Mouse (Mus musculus) forebrain, embryonic 11.5 days (tissue): ENCODE measurements around the gene Khnyn. TPM values are rescaled to one million over a fixed set of nuclear protein-coding genes. Genes with fewer than 3 reads are reported as not detected.

Experiments used
- ATAC-seq: fragments of 200-750 bp; cut with Nextera tagmentation; replicated peaks from 2 replicates; pipeline ENCODE4 v1.8.0; 2017; ENCODE audit warnings: moderate TSS enrichment; ENCODE audit not compliant: low FRiP score
- DNase-seq: peaks from one replicate; pipeline ENCODE4 v3.0.0-alpha.2; 2017; ENCODE audit warnings: low spot score
- H3K27ac ChIP-seq: fragments of 300-500 bp; sonication (generic); 2 replicates; pipeline ENCODE4 v1.5.1; 2014; ENCODE audit warnings: low read depth, low read length
- H3K27me3 ChIP-seq: fragments of 300-500 bp; sonication (generic); 2 replicates; pipeline ENCODE4 v1.6.1; 2014; ENCODE audit warnings: mild to moderate bottlenecking, low read length, mixed read lengths; ENCODE audit not compliant: control insufficient read depth, insufficient read depth
- H3K36me3 ChIP-seq: fragments of 300-500 bp; sonication (generic); 2 replicates; pipeline ENCODE4 v1.6.1; 2014; ENCODE audit warnings: mild to moderate bottlenecking, low read length, moderate library complexity, mixed read lengths; ENCODE audit not compliant: control insufficient read depth, insufficient read depth
- H3K4me1 ChIP-seq: fragments of 300-500 bp; sonication (generic); replicated peaks from 2 replicates; pipeline ENCODE4 v1.6.1; 2014; ENCODE audit warnings: low read length, mixed read lengths; ENCODE audit not compliant: control insufficient read depth, insufficient read depth
- H3K4me2 ChIP-seq: fragments of 300-500 bp; sonication (generic); 2 replicates; pipeline ENCODE4 v1.6.1; 2014; ENCODE audit warnings: low read depth, mild to moderate bottlenecking, low read length, moderate library complexity, mixed read lengths; ENCODE audit not compliant: severe bottlenecking
- H3K4me3 ChIP-seq: fragments of 300-500 bp; sonication (generic); 2 replicates; pipeline ENCODE4 v1.5.1; 2014; ENCODE audit warnings: low read depth, low read length
- H3K9ac ChIP-seq: fragments of 300-500 bp; sonication (generic); 2 replicates; pipeline ENCODE4 v1.6.1; 2014; ENCODE audit warnings: low read length
- H3K9me3 ChIP-seq: fragments of 300-500 bp; sonication (generic); 2 replicates; pipeline ENCODE4 v1.6.1; 2016; ENCODE audit warnings: low read length, mixed read lengths; ENCODE audit not compliant: control insufficient read depth
- WGBS: fragments of 180-500 bp; shearing (Covaris S2); extraction: QIAGEN DNeasy Blood & Tissue Kit; methylation state at CpG from one replicate; pipeline ENCODE4 v1.1.7; 2014; 5-methylcytosine and 5-hydroxymethylcytosine counted together
- polyA plus RNA-seq: library from polyadenylated mRNA; unstranded; fragments of >200 nt; fragmentation: Nextera tagmentation; extraction: Ambion mirVana; gene quantifications from 2 replicates; pipeline ENCODE4 v1.2.1, GENCODE M21; 2014

Gene Khnyn
- polyA plus RNA-seq, 1 experiment from 2014 or later: 14.9 TPM

DNA sequence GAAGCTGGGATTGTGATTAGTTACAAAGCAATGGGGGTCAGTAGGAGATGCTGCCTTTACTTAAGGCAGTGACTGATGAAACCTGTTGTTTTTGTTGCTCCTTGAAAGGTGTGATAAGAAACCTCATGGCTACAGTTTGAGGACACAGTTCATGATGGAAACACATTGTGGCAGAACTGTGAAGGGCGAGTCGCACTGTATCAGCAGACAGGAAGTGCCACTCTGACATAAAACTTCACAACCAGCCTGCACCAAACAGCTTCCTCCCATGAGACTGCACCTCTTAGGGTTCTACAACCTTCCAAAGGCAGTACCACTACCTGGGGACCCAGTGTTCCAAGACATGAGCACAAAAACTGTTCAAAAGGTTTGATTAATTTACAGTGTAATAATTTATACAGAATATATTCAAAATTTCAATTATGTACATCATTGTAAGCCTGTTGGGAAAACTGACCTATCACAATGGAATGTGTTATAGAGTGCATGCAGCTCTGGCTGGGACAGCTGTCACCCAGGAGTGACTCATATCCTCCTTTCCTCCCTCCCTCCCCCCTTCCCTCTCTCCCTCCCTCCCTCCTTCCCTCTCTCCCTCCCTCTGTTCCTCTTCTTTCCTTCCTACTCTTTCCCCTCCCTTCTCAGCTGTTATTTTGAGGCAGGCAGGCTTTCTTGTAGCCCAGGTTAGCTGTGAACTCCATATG lies 61.7 kb downstream of the Khnyn start:
- DNase-seq: no peak
- no peak overlapping the region for H3K4me2 ChIP-seq
- 83% methylated on average over 2 of the region's 2 CpGs for WGBS
- H3K4me3 ChIP-seq: no peak overlapping the region
- H3K9me3 ChIP-seq: no peaks in the 10 kb centered on the region
- no peaks in the 10 kb centered on the region for H3K27me3 ChIP-seq
- no peaks in the 10 kb centered on the region for H3K36me3 ChIP-seq
- H3K9ac ChIP-seq: no peak overlapping the region
- H3K4me1 ChIP-seq: no peaks in the 10 kb centered on the region
- no peak overlapping the region for H3K27ac ChIP-seq
- no peak for ATAC-seq

Other genes starting within 250 kb of the Khnyn start
- gene Ipo4, start 249.0 kb upstream of the Khnyn start, polyA plus RNA-seq: 77.2 and 104 TPM in 2 replicates
- 3.4 and 4.0 TPM in 2 replicates for gene Gm49378, start 247.1 kb upstream of the Khnyn start, polyA plus RNA-seq
- 77.1 and 78.4 TPM in 2 replicates for gene Tm9sf1, start 241.1 kb upstream of the Khnyn start, polyA plus RNA-seq
- 0.76 and 0.99 TPM in 2 replicates for gene Tssk4, start 234.8 kb upstream of the Khnyn start, polyA plus RNA-seq
- gene Mdp1, start 224.4 kb upstream of the Khnyn start, polyA plus RNA-seq: 61.9 and 62.3 TPM in 2 replicates
- 59.7 and 62.5 TPM in 2 replicates for gene Gmpr2, start 213.0 kb upstream of the Khnyn start, polyA plus RNA-seq
- gene Nedd8, start 212.8 kb upstream of the Khnyn start, polyA plus RNA-seq: 583 and 616 TPM in 2 replicates
- 73.8 and 74.8 TPM in 2 replicates for gene Tinf2, start 203.1 kb upstream of the Khnyn start, polyA plus RNA-seq
- 0.21 and 1.4 TPM in 2 replicates for gene Tgm1, start 171.0 kb upstream of the Khnyn start, polyA plus RNA-seq
- 23.4 and 27.1 TPM in 2 replicates for gene Rabggta, start 162.7 kb upstream of the Khnyn start, polyA plus RNA-seq
- gene Dhrs1, start 139.3 kb upstream of the Khnyn start, polyA plus RNA-seq: 63.6 and 76.7 TPM in 2 replicates
- gene Nop9, start 139.3 kb upstream of the Khnyn start, polyA plus RNA-seq: 54.2 and 57.4 TPM in 2 replicates
- not detected in 2 replicates for gene Cideb, start 126.5 kb upstream of the Khnyn start, polyA plus RNA-seq
- gene Ltb4r2, start 123.5 kb upstream of the Khnyn start, polyA plus RNA-seq: 0.32 and 0.43 TPM in 2 replicates
- gene Ltb4r1, start 119.0 kb upstream of the Khnyn start, polyA plus RNA-seq: 0.45 TPM in 1 of 2 replicates, not detected in the other
- 6.1 and 7.2 TPM in 2 replicates for gene Adcy4, start 100.9 kb upstream of the Khnyn start, polyA plus RNA-seq
- 6.6 and 9.7 TPM in 2 replicates for gene Ripk3, start 96.1 kb upstream of the Khnyn start, polyA plus RNA-seq
- gene Nfatc4, start 61.8 kb upstream of the Khnyn start, polyA plus RNA-seq: 30.8 and 32.7 TPM in 2 replicates
- 20.2 and 20.3 TPM in 2 replicates for gene Nynrin, start 30.9 kb upstream of the Khnyn start, polyA plus RNA-seq
- gene Cbln3, start 555 bp upstream of the Khnyn start, polyA plus RNA-seq: 0.37 TPM in 1 of 2 replicates, not detected in the other
- 38.0 and 48.6 TPM in 2 replicates for gene Sdr39u1, start 15.3 kb downstream of the Khnyn start, polyA plus RNA-seq
- not detected in 2 replicates for gene Cma1, start 59.7 kb downstream of the Khnyn start, polyA plus RNA-seq
- not detected in 2 replicates for gene Cma2, start 66.0 kb downstream of the Khnyn start, polyA plus RNA-seq
- gene Mcpt1, start 133.0 kb downstream of the Khnyn start, polyA plus RNA-seq: not detected in 2 replicates
- not detected in 2 replicates for gene Mcpt9, start 145.5 kb downstream of the Khnyn start, polyA plus RNA-seq
- not detected in 2 replicates for gene Mcpt2, start 157.1 kb downstream of the Khnyn start, polyA plus RNA-seq
- gene Mcpt4, start 177.4 kb downstream of the Khnyn start, polyA plus RNA-seq: not detected in 2 replicates
- not detected in 2 replicates for gene Mcpt8, start 200.3 kb downstream of the Khnyn start, polyA plus RNA-seq
- not detected in 2 replicates for gene Ctsg, start 217.6 kb downstream of the Khnyn start, polyA plus RNA-seq
- gene Gzme, start 235.7 kb downstream of the Khnyn start, polyA plus RNA-seq: not detected in 2 replicates
- not detected in 2 replicates for gene Gzmd, start 247.7 kb downstream of the Khnyn start, polyA plus RNA-seq